12 mouse cellular contexts compared by ENCODE assay signal in the genomic region with DNA sequence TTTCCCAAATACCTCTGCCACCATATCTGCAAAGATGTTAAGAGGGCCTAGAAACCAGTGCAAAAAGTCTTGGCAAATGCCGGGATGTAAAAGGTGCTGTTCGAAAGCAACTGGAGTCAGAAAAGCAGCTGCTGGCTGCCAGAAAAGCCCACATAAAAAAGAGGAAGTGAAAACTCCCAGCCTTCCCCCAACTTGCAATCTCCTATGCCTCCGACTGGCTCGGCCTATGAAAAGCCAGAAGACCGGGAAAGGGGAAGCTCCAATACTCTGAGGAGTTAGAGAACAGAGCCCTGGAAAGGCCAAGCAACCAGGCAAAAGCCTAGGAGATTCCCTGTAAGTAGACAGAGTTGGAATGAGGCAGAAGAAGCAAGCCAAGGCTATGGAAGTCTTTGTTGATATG. TPM values are rescaled to one million over a fixed set of nuclear protein-coding genes. Genes with fewer than 3 reads are reported as not detected.
DNase-seq lines count a peak whose midpoint lies in the region; ATAC-seq and TF ChIP-seq lines count a peak whose summit lies in the region.
"Had no signal": no experiment of that assay in that cellular context is flagged by ENCODE, and none has a peak within 500 bp of the region (broad histone marks: within the 10 kb centered on the region; RNA-seq: fewer than 3 reads in every experiment).

No protein-coding gene starts in this region.

- peak; percentile 27 to 39 for DNase-seq in heart, adult 9 months (ENCODE audit: low spot score in 2 of 2)
- DNase-seq in lung, postnatal 0 days (ENCODE audit: low spot score), result peak; percentile 39
- no peak for DNase-seq in lung, adult 2 months
- DNase-seq in c-Kit-positive CD71-positive TER-119-positive erythroid progenitor cells, embryonic 14.5 days (ENCODE audit: low spot score), result no peak
- no peak for DNase-seq in forebrain, embryonic 10.5 days (ENCODE audit: extremely low spot score, low spot score)
- DNase-seq: left cerebral cortex, postnatal 4 days had no signal

- no peak overlapping the region for H3K4me2 ChIP-seq in heart, embryonic 11.5 days
- H3K4me2 ChIP-seq in lung, postnatal 0 days (replicated peaks; ENCODE audit: low read depth, low read length), result no peak overlapping the region
- H3K4me2 ChIP-seq in limb, embryonic 13.5 days (replicated peaks), result no peak overlapping the region
- H3K4me2 ChIP-seq: embryonic facial prominence, embryonic 12.5 days; hindbrain, embryonic 12.5 days had no signal

- no peaks in the 10 kb centered on the region for H3K9me3 ChIP-seq in heart, embryonic 11.5 days (replicated peaks; ENCODE audit: control insufficient read depth, low read length)
- no peaks in the 10 kb centered on the region for H3K9me3 ChIP-seq in lung, postnatal 0 days (ENCODE audit: low read length)
- H3K9me3 ChIP-seq in limb, embryonic 13.5 days, result no peaks in the 10 kb centered on the region
- H3K9me3 ChIP-seq in forebrain, embryonic 10.5 days, result no peaks in the 10 kb centered on the region
- H3K9me3 ChIP-seq: embryonic facial prominence, embryonic 12.5 days; hindbrain, embryonic 12.5 days had no signal

- 62% methylated on average over 5 of the region's 5 CpGs for WGBS in heart, embryonic 11.5 days (ENCODE audit: insufficient replicate concordance)
- WGBS in lung, postnatal 0 days, result 57% methylated on average over 5 of the region's 5 CpGs
- WGBS in lung, adult 2 months, result 41% methylated on average over 5 of the region's 5 CpGs
- WGBS in limb, embryonic 13.5 days, result 30% methylated on average over 5 of the region's 5 CpGs
- WGBS in small intestine, adult 2 months, result 67% methylated on average over 5 of the region's 5 CpGs
- 83% methylated on average over 5 of the region's 5 CpGs for WGBS in forebrain, embryonic 10.5 days

- H3K27me3 ChIP-seq in heart, embryonic 11.5 days (ENCODE audit: control insufficient read depth, insufficient read depth, low read length), result no peaks in the 10 kb centered on the region
- H3K27me3 ChIP-seq in lung, postnatal 0 days (replicated peaks; ENCODE audit: insufficient read depth, low read length), result no peaks in the 10 kb centered on the region
- H3K27me3 ChIP-seq in limb, embryonic 13.5 days, result no peaks in the 10 kb centered on the region
- no peaks in the 10 kb centered on the region for H3K27me3 ChIP-seq in small intestine, adult 2 months (ENCODE audit: control insufficient read depth, insufficient read depth, low read length)
- no peaks in the 10 kb centered on the region for H3K27me3 ChIP-seq in forebrain, embryonic 10.5 days (ENCODE audit: poor library complexity, severe bottlenecking)
- H3K27me3 ChIP-seq: embryonic facial prominence, embryonic 12.5 days; hindbrain, embryonic 12.5 days had no signal

- TF ChIP-seq CTCF in lung, postnatal 0 days (IDR thresholded peaks at IDR 0.05), result no peak
- no peak for TF ChIP-seq CTCF in lung, adult 2 months (IDR thresholded peaks at IDR 0.05; ENCODE audit: insufficient read depth, low read length)
- no peak for TF ChIP-seq CTCF in small intestine, adult 2 months (IDR thresholded peaks at IDR 0.05; ENCODE audit: extremely low read depth, insufficient read length, insufficient replicate concordance, low read depth, low read length)

- no peaks in the 10 kb centered on the region for H3K36me3 ChIP-seq in heart, embryonic 11.5 days (ENCODE audit: control insufficient read depth, insufficient read depth, low read length)
- H3K36me3 ChIP-seq in lung, postnatal 0 days (ENCODE audit: insufficient read depth, low read length), result no peaks in the 10 kb centered on the region
- H3K36me3 ChIP-seq in limb, embryonic 13.5 days, result no peaks in the 10 kb centered on the region
- H3K36me3 ChIP-seq in small intestine, adult 2 months (ENCODE audit: control insufficient read depth, insufficient read depth, low read length), result no peaks in the 10 kb centered on the region
- H3K36me3 ChIP-seq in forebrain, embryonic 10.5 days (replicated peaks), result no peaks in the 10 kb centered on the region
- H3K36me3 ChIP-seq: embryonic facial prominence, embryonic 12.5 days; hindbrain, embryonic 12.5 days had no signal

- H3K27ac ChIP-seq in heart, embryonic 11.5 days (ENCODE audit: low read depth, low read length), result no peak overlapping the region
- no peak overlapping the region for H3K27ac ChIP-seq in lung, postnatal 0 days (ENCODE audit: low read length)
- H3K27ac ChIP-seq in limb, embryonic 13.5 days, result peak overlapping the region; percentile 17; the same call in 1 of the 2 replicates
- 0 out of 2 replicates have a peak overlapping the region, but pooled peaks have one; percentile 26 for H3K27ac ChIP-seq in small intestine, adult 2 months (ENCODE audit: insufficient read depth, low read depth, low read length)
- H3K27ac ChIP-seq in forebrain, embryonic 10.5 days, result no peak overlapping the region
- H3K27ac ChIP-seq: embryonic facial prominence, embryonic 12.5 days; hindbrain, embryonic 12.5 days had no signal

- H3K4me1 ChIP-seq in heart, embryonic 11.5 days (ENCODE audit: control insufficient read depth, insufficient read depth, low read length), result peaks cover 14% of the 10 kb centered on the region
- peaks cover 3% of the 10 kb centered on the region; the same call in 1 of the 2 replicates for H3K4me1 ChIP-seq in lung, postnatal 0 days (ENCODE audit: insufficient read depth, low read depth, low read length)
- peaks cover 6% of the 10 kb centered on the region; the same call in 1 of the 2 replicates for H3K4me1 ChIP-seq in lung, adult 2 months (ENCODE audit: control insufficient read depth, insufficient read depth, low read length)
- peaks cover 8% of the 10 kb centered on the region for H3K4me1 ChIP-seq in limb, embryonic 13.5 days
- peaks cover 6% of the 10 kb centered on the region for H3K4me1 ChIP-seq in small intestine, adult 2 months (ENCODE audit: control insufficient read depth, insufficient read depth, insufficient read length, low read length)
- peaks cover 16% of the 10 kb centered on the region for H3K4me1 ChIP-seq in forebrain, embryonic 10.5 days
- H3K4me1 ChIP-seq: embryonic facial prominence, embryonic 12.5 days; hindbrain, embryonic 12.5 days had no signal

- ATAC-seq in heart, embryonic 11.5 days (replicated peaks; ENCODE audit: insufficient number of reproducible peaks, low FRiP score, low TSS enrichment), result no peak
- ATAC-seq in lung, postnatal 0 days, result peak; percentile 32; the same call in 1 of the 2 replicates
- peak; percentile 61; the same call in 1 of the 2 replicates for ATAC-seq in limb, embryonic 13.5 days (ENCODE audit: low FRiP score, low read depth)
- ATAC-seq: CD4-positive, CD25-positive, alpha-beta regulatory T cell, adult 4 months had no signal

- no peak overlapping the region for H3K4me3 ChIP-seq in heart, embryonic 11.5 days (ENCODE audit: low read depth, low read length)
- no peak overlapping the region for H3K4me3 ChIP-seq in lung, postnatal 0 days (ENCODE audit: low read depth, low read length)
- H3K4me3 ChIP-seq in lung, adult 2 months (replicated peaks; ENCODE audit: extremely low read depth, low read depth, low read length), result no peak overlapping the region
- no peak overlapping the region for H3K4me3 ChIP-seq in limb, embryonic 13.5 days
- no peak overlapping the region for H3K4me3 ChIP-seq in small intestine, adult 2 months (ENCODE audit: low read depth, low read length)
- H3K4me3 ChIP-seq in forebrain, embryonic 10.5 days, result no peak overlapping the region
- H3K4me3 ChIP-seq: embryonic facial prominence, embryonic 12.5 days; hindbrain, embryonic 12.5 days had no signal

- TF ChIP-seq EP300 in lung, postnatal 0 days (IDR thresholded peaks at IDR 0.05), result no peak

- H3K9ac ChIP-seq in heart, embryonic 11.5 days (ENCODE audit: low read depth, low read length), result no peak overlapping the region
- no peak overlapping the region for H3K9ac ChIP-seq in lung, postnatal 0 days (replicated peaks; ENCODE audit: low read depth)
- H3K9ac ChIP-seq in limb, embryonic 13.5 days, result no peak overlapping the region
- H3K9ac ChIP-seq: embryonic facial prominence, embryonic 12.5 days; hindbrain, embryonic 12.5 days had no signal

- no peak for TF ChIP-seq POLR2A in lung, adult 2 months (IDR thresholded peaks at IDR 0.05; ENCODE audit: borderline replicate concordance, extremely low read depth, low read depth, low read length)
- no peak for TF ChIP-seq POLR2A in small intestine, adult 2 months (IDR thresholded peaks at IDR 0.05; ENCODE audit: low read depth, low read length)

RNA-seq across cellular contexts. Expression of gene Myo1b, which starts 14.7 kb away (rescaled TPM):
- polyA plus RNA-seq in heart, embryonic 11.5 days (2014; fragmentation: Nextera tagmentation; extraction: Ambion mirVana), result 39.1 and 51.8 TPM in 2 replicates
- 108 and 132 TPM in 2 replicates for polyA plus RNA-seq in lung, postnatal 0 days (2015; fragmentation: Nextera tagmentation; extraction: Ambion mirVana)
- polyA plus RNA-seq in lung, adult 2 months (2012; rRNA removed), result 32.9 and 54.1 TPM in 2 replicates
- polyA plus RNA-seq in limb, embryonic 13.5 days (2015; fragmentation: Nextera tagmentation; extraction: Ambion mirVana), result 104 and 106 TPM in 2 replicates
- 1.0 and 2.6 TPM in 2 replicates for polyA plus RNA-seq in small intestine, adult 2 months (2012; rRNA removed)
- 77.5 and 82.0 TPM in 2 replicates for polyA plus RNA-seq in forebrain, embryonic 10.5 days (2016; fragmentation: Nextera tagmentation; extraction: Ambion mirVana)

RNA-seq across cellular contexts. Expression of gene Stat4, which starts 56.4 kb away (rescaled TPM):
- 2.1 and 2.7 TPM in 2 replicates for polyA plus RNA-seq in heart, embryonic 11.5 days (2014; fragmentation: Nextera tagmentation; extraction: Ambion mirVana)
- 0.73 and 1.0 TPM in 2 replicates for polyA plus RNA-seq in lung, postnatal 0 days (2015; fragmentation: Nextera tagmentation; extraction: Ambion mirVana)
- 0.95 and 1.1 TPM in 2 replicates for polyA plus RNA-seq in lung, adult 2 months (2012; rRNA removed)
- polyA plus RNA-seq in limb, embryonic 13.5 days (2015; fragmentation: Nextera tagmentation; extraction: Ambion mirVana), result 1.3 and 1.4 TPM in 2 replicates
- 0.22 and 0.34 TPM in 2 replicates for polyA plus RNA-seq in small intestine, adult 2 months (2012; rRNA removed)
- polyA plus RNA-seq in forebrain, embryonic 10.5 days (2016; fragmentation: Nextera tagmentation; extraction: Ambion mirVana), result 8.4 and 9.8 TPM in 2 replicates

Comparison
In these comparisons a context has a peak if more than half of its experiments do, and no peak if none do; other contexts are left out.
1. DNase-seq: peak in heart, adult 9 months (2 of 2) and lung, postnatal 0 days (single experiment); none in lung, adult 2 months (single experiment), c-Kit-positive CD71-positive TER-119-positive erythroid progenitor cells, embryonic 14.5 days (single experiment) and forebrain, embryonic 10.5 days (single experiment).
2. H3K27ac ChIP-seq: peak in limb, embryonic 13.5 days (single experiment) and small intestine, adult 2 months (single experiment); none in heart, embryonic 11.5 days (single experiment), lung, postnatal 0 days (single experiment) and forebrain, embryonic 10.5 days (single experiment).